8 mouse cellular contexts compared by ENCODE assay signal in the genomic region with DNA sequence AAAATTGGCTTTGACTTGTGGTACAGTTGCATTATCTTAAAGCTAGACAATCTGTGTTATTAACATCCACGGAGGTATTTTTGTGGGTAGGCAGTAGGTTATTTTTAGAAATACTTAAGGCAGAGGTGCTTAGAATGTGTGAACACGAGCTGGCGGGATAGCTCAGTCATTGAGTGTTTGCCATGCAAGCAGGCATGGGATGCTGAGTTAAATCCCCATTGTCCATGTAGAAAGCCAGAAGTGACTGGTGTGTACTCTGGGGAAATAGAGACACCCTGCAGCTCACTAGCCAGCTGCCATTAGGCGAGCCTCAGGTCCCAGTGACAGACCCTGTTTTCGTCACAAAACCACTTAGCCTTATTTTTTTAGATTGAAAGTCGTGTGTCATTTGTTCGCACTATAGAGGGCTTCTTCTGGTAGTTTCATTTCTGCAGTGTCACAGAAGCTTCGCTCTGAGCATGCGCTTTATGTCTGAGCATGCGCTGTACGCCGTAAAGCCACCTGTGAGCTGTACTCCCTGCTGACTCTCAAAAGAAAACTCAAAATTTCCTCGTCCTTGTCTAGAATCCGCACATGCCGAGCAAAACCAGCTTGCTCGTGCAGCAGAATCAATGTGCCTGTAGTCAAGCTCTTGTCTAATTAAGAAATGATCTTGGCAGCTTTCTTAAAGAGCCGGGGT. TPM values are rescaled to one million over a fixed set of nuclear protein-coding genes. Genes with fewer than 3 reads are reported as not detected.
DNase-seq lines count a peak whose midpoint lies in the region; ATAC-seq and TF ChIP-seq lines count a peak whose summit lies in the region.

No protein-coding gene starts in this region.

- H3K4me2 ChIP-seq in forebrain, embryonic 15.5 days (replicated peaks): peak overlapping the region; percentile 13; the same call in 1 of the 2 replicates
- peak overlapping the region; percentile 34 for H3K4me2 ChIP-seq in midbrain, postnatal 0 days (ENCODE audit: low read depth, low read length, poor library complexity, severe bottlenecking)

- TF ChIP-seq CTCF in layer of hippocampus, adult 2 months (conservative IDR thresholded peaks at IDR 0.05): no peak
- no peak for TF ChIP-seq CTCF in midbrain, postnatal 0 days (IDR thresholded peaks at IDR 0.05)

- no peaks in the 10 kb centered on the region for H3K27me3 ChIP-seq in forebrain, embryonic 15.5 days
- no peaks in the 10 kb centered on the region for H3K27me3 ChIP-seq in midbrain, postnatal 0 days (ENCODE audit: insufficient read depth, low read length)

- H3K9ac ChIP-seq in forebrain, embryonic 15.5 days (replicated peaks): no peak overlapping the region
- H3K9ac ChIP-seq in midbrain, postnatal 0 days (replicated peaks; ENCODE audit: low read length, poor library complexity, severe bottlenecking): no peak overlapping the region

- DNase-seq in lung, adult 18-20 months: peak; percentile 29 to 33
- no peak for DNase-seq in lung, postnatal 4 days
- peak; percentile 67 to 73 for DNase-seq in layer of hippocampus, adult 2 months (ENCODE audit: low spot score in 2 of 2)
- peak; percentile 50 for DNase-seq in midbrain, postnatal 0 days (ENCODE audit: low spot score)
- peak; percentile 78 to 84 for DNase-seq in thymus, postnatal 36 days
- DNase-seq in adipocyte (ENCODE audit: low spot score): no peak

- 53% methylated on average over 17 of the region's 17 CpGs for WGBS in forebrain, embryonic 15.5 days
- 42% methylated on average over 17 of the region's 17 CpGs for WGBS in midbrain, postnatal 0 days

- H3K36me3 ChIP-seq in forebrain, embryonic 15.5 days: no peaks in the 10 kb centered on the region
- no peaks in the 10 kb centered on the region for H3K36me3 ChIP-seq in midbrain, postnatal 0 days (ENCODE audit: insufficient read depth, low read length)

- H3K4me3 ChIP-seq in forebrain, embryonic 15.5 days: no peak overlapping the region
- peak overlapping the region; percentile 44 for H3K4me3 ChIP-seq in layer of hippocampus, adult 2 months
- H3K4me3 ChIP-seq in midbrain, postnatal 0 days (ENCODE audit: low read depth, low read length): peak overlapping the region; percentile 14

- H3K4me1 ChIP-seq in forebrain, embryonic 15.5 days: peaks cover 12% of the 10 kb centered on the region
- H3K4me1 ChIP-seq in midbrain, postnatal 0 days (ENCODE audit: insufficient read depth, low read length): peaks cover 9% of the 10 kb centered on the region; the same call in 1 of the 2 replicates

- peak; percentile 73 for ATAC-seq in forebrain, embryonic 15.5 days (replicated peaks)
- ATAC-seq in midbrain, postnatal 0 days (ENCODE audit: low FRiP score): no peak
- ATAC-seq in megakaryocyte progenitor cell, adult 5-6 weeks (replicated peaks; ENCODE audit: poor library complexity): no peak

- no peaks in the 10 kb centered on the region for H3K9me3 ChIP-seq in forebrain, embryonic 15.5 days
- H3K9me3 ChIP-seq in midbrain, postnatal 0 days (ENCODE audit: low read length): no peaks in the 10 kb centered on the region

- peak overlapping the region; percentile 73 for H3K27ac ChIP-seq in forebrain, embryonic 15.5 days (replicated peaks)
- peak overlapping the region; percentile 88 for H3K27ac ChIP-seq in layer of hippocampus, adult 2 months
- peak overlapping the region; percentile 63 for H3K27ac ChIP-seq in midbrain, postnatal 0 days (ENCODE audit: low read depth, low read length)

RNA-seq across cellular contexts. Expression of a gene that starts 58.5 kb away (rescaled TPM):
- 34.6 and 39.9 TPM in 2 replicates for polyA plus RNA-seq in forebrain, embryonic 15.5 days (2015; fragmentation: Nextera tagmentation; extraction: Ambion mirVana)
- total RNA-seq in layer of hippocampus, adult 2 months (2021): 10 to 100 TPM; 28.3 to 30.4 TPM
- total RNA-seq in midbrain, postnatal 0 days (2014; rRNA removed): 40.9 and 46.6 TPM in 2 replicates
- polyA plus RNA-seq in midbrain, postnatal 0 days (2015; fragmentation: Nextera tagmentation; extraction: Ambion mirVana): 37.6 and 44.3 TPM in 2 replicates
- 16.2 and 22.7 TPM in 2 replicates for total RNA-seq in megakaryocyte progenitor cell, adult 5-6 weeks (2015)
- total RNA-seq in megakaryocyte progenitor cell, adult 5-6 weeks (2017): 11.8 and 12.3 TPM in 2 replicates

Comparison
In these comparisons a context has a peak if more than half of its experiments do, and no peak if none do; other contexts are left out.
1. DNase-seq: peak in lung, adult 18-20 months (2 of 2), layer of hippocampus, adult 2 months (2 of 2), midbrain, postnatal 0 days (single experiment) and thymus, postnatal 36 days (2 of 2); none in lung, postnatal 4 days (0 of 2) and adipocyte (single experiment).
2. Peak in every context shown above with its lines, with median percentiles within 50 percentile points of each other: H3K27ac ChIP-seq.